Mouse (Mus musculus) ZHBTc4 (cell line): Measurements from ENCODE around the gene Prrxl1.

Source experiments
- DNase-seq: peaks from one replicate; pipeline ENCODE4 v3.0.0-alpha.2; 2011; ENCODE audit warnings: low read depth, low spot score

Prrxl1 gene

DNA sequence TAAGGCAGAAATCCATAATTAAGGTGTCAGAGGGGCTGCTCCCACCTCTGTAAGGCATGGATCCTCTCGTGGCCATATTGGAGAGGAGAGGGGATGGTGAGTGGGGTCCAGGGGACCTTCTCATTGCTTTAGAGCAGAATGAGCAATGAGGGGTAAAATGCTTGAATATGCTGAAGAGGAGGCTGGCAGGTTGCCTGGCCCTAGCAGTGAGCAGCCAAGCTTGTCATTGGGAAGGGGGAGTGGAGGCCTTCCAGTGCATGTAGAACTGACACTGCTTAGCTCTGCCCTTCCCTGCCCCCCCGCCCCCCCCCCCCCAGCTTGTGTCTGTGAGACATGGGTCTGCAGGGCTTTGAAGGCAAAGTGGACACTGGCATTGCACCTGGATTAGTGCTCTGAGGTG lies 28.1 kb downstream of the Prrxl1 start:
- no peak for DNase-seq

DNA sequence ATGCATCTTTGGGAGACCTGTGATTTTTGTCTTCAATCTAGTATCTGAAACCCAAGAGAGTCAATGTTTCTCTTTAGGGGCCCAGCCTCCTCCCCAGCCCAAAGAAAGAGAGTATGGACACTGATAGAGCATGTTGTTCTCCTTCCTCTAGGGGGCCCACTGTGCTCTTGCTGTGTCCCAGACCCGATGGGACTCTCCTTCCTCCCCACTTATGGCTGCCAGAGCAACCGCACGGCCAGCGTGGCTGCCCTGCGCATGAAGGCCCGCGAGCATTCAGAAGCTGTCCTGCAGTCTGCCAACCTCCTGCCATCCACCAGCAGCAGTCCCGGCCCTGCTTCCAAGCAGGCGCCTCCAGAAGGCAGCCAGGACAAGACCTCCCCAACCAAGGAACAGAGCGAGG lies 29.4 kb downstream of the Prrxl1 start:
- peak; percentile 56 for DNase-seq

DNA sequence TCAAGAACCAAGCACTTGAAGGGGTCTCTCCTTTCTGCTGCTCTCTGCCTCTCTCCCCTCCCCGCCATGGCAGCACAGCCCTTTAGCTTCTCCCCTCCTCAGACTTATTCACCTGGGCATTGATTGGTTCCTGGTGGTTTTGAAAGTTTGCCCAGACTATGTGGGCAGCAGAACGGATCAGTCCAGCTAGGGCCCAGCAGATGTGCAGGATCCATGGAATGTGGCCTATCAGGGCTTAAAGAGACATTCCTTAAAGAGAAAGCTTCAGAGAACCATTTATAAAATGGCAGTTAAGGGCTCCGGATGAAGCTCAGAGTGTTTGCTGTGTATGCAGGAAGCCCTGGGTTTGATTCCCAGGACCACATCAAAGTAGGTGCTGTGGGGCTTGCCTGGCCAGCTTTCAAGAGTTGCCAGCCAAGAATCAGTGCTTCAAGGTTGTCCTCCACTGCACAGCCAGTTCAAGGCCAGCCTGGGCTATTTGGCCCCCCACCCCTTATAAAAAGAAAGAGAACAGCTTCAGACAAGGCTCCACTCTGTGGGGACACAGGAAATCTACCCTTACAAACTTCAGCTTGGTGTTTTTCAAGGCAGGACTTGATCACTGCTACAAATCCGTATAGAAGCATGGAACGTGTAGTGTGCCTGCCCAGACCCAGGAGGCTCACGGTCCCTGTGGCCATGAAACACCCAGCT lies 33.8 kb downstream of the Prrxl1 start:
- DNase-seq: no peak

DNA sequence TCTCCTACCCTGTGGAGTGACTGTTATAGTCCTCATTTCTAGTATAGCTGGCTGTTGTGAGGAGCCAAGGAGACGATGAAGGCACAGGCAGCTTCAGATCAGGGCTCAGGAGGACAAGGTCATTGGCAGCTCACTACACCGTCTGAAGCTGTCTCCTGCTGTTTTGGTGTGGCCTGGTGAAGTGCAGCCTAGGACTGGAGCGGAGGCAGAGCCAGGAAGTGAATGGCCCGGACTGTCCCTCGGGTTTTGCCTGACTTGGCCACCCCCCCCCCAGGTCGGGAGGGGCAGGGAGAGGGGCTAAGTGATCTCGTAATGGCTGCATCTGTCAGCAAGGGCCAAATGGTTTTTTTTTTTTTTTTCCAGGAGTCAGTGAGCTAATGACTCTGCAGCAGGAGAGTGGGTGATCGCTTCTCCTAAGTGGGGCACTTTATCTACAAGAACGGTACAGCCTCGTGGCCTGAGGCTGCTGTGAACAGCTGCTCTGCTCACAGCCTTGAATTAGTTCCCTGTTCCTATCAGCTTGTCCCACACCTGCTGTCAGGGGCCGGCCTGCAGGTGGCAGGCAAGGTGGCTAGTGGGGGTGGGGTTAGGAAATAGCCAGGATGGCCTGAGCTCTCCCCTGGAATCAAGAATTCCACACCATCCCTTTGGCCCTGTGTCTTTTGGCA lies 34.9 kb downstream of the Prrxl1 start:
- DNase-seq: peak; percentile 47

DNA sequence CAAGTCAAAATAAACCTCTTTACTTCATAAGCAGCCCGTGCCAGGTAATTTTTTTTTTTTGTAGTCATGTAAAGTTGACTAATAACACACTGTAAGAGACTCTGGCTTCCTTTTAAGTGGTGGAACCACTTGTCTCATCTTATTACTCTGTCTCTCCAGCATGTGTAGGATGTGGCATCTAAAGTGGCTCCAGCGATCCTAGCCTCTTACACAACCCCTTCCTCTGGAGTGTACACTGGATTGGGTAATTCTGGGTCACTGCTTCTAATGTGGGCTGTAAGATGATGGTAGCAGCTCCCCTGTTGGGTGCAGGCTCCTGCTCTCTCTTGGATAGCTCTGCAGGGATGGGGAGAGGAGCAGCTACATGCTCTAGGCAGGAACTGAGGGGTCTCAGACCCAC lies 39.3 kb downstream of the Prrxl1 start:
- no peak for DNase-seq

DNA sequence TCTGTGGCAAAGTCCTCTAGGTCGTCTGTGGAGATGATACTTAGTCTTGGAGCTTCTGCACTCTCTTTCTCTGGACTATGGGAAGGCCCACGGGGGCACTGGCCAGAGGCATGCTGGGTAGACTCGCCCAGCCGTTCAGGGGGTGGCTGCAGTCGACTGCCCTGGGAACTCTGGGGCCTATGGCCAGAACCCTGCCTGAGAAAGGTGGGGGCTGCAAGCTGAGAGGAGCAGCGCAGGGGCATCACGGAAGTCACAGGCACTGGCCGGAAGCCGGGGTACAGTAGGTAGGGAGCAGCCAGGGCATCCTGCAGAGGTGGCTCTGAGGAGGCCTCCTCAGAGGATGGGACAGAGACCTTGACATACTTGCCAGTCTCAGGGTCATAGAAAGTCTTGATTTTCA lies 60.6 kb downstream of the Prrxl1 start:
- DNase-seq: no peak

DNA sequence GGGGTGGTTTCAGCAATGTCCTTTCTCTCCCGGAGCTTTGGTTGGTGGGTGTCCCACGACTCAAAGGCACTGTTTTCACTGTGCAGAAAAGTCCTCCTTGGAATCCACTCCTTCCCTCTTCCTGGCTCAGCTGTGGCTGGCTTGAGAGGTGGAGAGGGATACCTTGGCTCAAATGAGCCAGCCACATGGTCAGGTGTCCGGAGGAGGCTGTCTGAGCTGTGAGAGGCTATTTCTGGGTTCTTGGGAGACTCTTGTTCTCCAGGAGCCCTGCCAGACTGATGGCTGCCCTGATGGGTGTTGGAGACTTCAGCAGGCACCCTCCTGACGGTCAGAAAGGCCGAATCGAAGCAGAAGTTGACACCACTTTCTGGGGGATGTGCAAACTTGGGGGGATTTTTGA lies 63.9 kb downstream of the Prrxl1 start:
- DNase-seq: no peak

DNA sequence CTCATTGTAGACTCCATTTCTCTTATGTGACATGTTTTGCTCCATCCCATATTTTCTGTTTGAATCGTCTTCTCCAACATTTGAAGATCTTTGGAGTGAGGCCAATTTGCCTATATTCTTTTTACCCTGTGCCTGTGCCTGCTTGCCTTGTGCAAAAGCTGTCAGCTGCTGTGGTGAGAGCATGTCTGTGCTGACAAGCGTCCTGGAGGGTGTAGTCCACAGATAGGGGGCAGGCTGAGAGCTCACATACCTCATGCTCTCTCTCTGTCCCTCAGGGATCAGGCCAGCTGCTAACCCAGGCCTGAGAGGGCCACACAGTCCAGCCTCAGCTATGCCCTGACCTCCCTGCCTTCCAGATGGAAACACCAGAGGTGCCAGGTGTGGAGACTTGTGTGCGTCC lies 74.0 kb downstream of the Prrxl1 start:
- no peak for DNase-seq

DNA sequence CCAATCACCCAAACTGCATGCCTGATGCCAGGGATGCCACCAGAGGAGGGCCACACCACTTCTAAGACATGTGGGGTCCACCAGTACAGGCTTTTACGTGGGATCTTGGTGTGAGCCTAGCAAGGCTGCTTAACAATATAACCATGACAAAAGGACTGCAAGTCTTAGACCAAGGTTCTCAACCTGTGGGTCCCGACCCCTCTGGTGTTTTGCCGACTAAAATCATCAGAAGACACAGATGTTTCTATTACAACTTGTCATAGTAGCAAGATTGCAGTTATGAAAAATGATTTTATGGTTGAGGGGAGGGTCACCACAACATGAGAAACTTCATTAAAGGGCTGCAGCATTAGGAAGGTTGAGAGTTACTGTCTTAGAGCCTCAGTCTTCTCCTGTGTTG lies 79.4 kb downstream of the Prrxl1 start:
- no peak for DNase-seq

DNA sequence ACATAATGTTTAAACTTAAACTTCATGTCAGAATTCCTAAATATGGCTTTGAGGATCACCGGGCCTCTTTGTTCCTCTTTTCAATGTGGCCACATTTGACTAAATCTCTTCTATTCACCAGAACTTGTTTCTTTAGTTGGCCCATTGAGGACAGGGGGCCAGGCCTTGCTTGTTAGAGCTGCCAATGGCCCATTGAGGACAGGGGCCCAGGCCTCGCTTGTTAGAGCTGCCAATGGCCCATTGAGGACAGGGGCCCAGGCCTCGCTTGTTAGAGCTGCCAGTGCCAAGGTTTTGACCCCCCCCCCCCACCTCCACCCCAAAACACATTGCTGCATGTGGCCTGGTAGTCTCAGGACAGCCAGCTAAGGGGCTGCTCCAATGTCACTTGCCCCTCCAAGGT lies 82.4 kb downstream of the Prrxl1 start:
- no peak for DNase-seq

DNA sequence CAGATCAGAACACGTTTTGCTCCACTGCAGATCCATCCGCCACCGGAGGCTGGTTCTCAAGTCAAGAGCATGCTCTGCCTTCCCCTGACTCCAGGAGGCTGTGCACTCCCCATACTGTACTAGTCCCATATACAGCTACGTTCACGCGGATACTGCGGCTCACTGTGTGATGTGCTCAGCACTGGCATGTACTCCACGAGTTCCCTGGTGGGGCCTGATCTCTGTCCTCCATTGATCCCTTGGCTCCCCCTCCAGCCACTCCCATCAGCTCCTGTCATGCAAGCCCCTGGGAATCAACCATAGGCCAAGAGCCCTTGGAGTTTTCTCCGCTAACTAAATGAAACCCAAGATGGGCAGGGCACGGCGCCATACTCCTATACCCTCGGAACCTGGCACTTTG lies 83.3 kb downstream of the Prrxl1 start:
- DNase-seq: peak; percentile 14

DNA sequence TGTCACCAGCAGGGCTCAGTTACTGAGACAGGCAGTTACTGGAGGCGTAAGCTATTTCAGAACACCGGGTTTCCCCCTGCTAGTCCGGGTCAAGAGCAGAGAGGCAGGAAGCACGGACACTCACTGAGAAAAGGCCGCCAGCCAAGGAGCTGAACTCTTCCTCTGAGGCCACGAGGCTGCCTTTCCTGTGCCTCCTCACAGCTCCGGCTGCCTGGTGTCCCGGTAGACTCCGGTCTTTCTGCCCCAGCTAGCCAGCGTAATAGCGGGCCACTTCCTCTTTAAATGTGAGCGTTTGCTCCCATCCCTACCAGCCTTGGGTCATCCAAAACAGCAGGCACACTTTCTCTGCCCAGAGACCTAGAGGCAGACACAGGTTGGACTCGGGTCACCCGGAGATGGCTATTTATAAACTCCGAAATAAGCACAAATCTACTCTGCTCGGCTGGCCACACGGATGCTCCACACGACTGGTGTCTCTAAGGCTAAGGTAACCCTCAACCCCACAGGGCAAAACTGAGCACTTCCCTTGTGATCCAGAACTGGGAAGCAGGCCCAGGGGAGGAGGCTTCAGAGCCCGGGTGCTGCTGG lies 84.1 kb downstream of the Prrxl1 start:
- no peak for DNase-seq

DNA sequence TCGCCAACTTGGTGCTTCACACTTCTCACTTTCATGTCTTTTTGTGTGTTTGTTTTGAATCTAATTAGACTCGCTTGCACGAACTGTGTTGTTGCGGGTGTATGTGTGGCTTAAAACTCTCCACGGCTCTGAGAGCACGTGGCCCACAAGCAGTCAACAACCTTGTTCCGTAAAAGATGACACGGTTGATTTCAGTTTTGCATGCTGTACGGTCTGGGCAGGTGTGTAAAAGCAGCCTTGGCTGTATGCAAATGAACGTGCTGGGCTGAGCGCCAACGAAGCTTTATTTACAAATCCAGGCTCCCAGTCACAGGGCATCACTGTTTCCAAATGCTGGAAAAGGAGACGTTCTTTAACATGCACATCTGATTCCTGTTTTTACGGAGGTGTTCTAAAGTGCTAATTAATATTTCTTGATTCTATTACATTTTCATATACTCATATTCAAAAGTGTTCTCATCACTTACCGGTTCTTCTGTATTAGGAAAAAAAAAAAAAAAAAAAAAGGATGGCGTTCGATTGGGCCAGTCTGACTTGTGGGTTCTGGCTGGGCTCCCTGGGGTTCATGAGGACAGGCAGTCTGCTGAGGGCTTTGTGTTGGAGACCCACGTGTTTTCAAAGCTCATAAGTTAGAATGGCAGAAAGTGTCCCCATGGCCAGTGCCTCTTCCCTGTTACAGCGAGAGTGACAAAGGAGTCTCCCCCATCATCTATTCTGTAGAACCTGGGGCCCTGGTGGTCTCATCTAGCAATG lies 85.0 kb downstream of the Prrxl1 start:
- DNase-seq: no peak

DNA sequence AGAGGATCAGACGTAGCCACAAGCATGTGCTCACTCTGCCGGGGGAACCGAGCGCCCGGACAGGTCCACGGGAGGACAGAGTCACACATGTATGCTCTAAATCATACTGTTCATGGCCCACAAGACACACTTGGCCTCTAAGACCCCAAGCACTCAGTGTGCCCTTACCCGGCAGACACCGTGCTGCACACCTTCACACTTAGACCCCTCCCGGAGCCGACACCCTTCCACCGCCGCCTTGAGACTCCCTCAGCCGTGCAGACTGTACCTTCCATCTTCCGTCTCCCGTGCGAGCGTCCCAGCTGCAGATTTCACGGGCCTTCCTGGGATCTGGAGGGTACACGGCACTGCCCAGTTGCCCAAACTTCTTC lies 85.5 kb downstream of the Prrxl1 start:
- DNase-seq: no peak

DNA sequence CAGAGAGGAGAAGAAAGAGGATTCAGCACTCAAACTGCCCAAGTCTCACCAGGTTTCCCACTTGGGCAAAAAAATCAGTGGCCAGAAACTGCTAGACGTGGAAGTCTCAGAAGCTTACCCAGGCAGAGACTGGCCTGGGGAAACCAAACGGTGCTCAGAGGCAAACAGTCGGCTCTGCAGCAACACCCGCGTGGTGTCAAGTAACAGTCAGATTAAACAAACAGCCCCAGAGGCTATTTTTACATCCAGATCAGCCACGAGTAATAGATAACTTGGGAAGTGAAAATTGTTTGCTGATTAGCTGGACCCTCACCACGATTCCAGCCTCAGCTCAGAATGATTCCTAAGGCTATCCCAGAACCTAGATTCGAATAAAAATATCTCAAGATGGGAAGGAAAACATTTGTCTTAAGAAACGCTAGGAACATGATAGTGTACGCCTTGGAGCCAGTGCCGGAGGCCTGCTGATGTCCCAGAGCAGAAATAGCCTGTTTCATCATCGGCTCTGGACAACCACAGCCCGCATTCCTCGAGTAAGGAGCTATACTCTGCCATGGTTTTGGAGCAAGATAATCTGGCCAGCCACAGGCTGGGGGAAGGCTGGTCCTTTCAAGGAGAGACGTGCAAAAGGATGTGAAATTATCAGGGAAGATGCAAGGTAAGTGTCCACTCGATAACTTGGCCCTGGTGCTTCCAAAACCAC lies 86.1 kb downstream of the Prrxl1 start, which contains the start of gene 3425401B19Rik:
Gene 3425401B19Rik, minus strand, starts transcription at position 170 of the 703 bp plus-strand sequence.
- DNase-seq: no peak

DNA sequence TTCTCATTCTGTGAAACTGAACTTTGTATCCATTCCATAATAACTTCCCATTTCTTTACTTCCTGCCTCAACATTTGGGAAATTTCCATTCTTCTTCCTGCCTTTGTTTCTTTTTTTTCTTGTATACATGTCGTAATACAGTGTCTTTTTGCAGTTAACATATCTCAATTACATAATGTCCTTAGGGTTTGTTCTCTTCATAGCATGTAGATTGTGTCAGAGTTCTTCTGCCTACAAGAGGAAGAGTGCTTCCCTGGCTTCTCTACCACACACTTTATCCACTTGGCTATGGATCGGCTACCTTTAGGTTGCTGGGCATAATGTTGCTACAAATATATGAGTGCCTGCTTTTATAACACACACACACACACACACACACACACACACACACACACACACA lies 96.7 kb downstream of the Prrxl1 start:
- no peak for DNase-seq

DNA sequence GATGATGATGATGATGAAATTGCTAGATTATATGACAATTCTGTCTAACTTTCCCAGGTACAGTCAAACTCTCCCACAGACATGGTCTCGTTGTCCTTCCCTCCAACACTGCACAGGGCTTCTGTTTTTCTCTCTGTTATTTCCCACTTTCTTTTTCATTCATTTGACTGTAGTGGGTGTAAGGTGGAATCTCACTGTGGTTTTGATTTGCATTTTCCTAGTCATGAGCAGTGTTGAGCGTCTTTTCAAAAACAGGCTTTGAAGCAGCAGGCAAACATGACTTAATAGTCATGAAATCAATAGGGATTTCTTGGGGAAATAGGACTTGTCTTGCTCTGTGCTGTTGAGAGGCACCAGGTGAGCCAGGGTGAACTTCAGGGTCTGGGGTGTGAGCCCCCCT lies 97.1 kb downstream of the Prrxl1 start:
- DNase-seq: no peak

DNA sequence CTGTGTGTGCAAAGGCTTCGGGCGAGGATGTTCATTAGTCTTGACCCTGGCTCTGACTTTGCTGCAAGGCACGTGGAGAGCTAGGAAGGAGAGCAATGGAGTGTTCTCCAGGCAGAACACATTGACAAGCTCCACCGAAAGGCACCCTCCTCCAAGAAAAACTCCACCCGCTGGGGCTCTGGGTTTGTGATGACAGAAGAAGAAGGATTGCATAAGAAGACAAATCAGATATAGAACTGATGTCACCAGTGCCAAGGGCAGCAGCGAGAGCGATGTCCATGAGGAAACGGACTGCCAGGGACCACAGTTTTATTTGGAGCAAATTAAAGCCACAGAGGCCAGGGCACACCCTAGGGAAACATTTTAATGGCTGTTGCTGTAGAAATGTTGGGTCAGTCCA lies 98.6 kb downstream of the Prrxl1 start:
- DNase-seq: no peak

DNA sequence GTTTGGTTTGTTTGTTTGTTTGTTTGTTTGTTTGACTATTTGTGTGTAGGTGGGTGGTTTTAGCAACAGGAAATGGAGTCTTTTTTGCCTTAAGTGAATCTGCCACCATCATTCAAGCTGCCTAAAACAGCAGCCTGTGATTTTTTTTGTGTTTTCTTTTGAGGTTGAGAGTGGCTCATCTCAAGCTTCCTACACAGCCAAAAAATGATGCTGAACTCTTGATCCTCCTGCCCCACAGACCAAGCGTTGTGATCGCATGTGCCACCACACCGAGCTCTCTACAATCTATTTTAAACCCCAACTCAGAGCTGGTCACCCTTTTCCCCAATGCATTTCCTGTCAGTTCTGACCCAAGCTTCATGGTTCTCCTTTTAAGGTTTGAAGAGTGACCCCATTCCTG lies 99.3 kb downstream of the Prrxl1 start:
- no peak for DNase-seq
